Mouse (Mus musculus) MEL (cell line): ENCODE results near the gene Plrg1. TPM values are rescaled to one million over a fixed set of nuclear protein-coding genes. Genes with fewer than 3 reads are reported as not detected.

Experiments used
- DNase-seq: peaks from one replicate; pipeline ENCODE4 v3.0.0; 2011; ENCODE audit warnings: low read depth, low spot score
- H3K27ac ChIP-seq: 2 replicates; pipeline ENCODE4 v1.5.1; 2012; ENCODE audit warnings: low read depth, mild to moderate bottlenecking, control low read depth, low read length, moderate library complexity; ENCODE audit not compliant: control insufficient read depth
- H3K27me3 ChIP-seq, 2 experiments: fragments of 150-350 bp in 1 of 2; sonication (generic) in 1 of 2; 2 replicates each; pipeline ENCODE4 v1.6.1; 2012; ENCODE audit warnings: low read length in 2 of 2, mild to moderate bottlenecking in 2 of 2, improper control_type of control experiment in 1 of 2, moderate library complexity in 1 of 2; ENCODE audit not compliant: insufficient read depth in 2 of 2, control insufficient read depth in 1 of 2
- H3K36me3 ChIP-seq, 2 experiments: 2 replicates each; pipeline ENCODE4 v1.6.1; 2012 to 2014; ENCODE audit warnings: low read length in 2 of 2, improper control_type of control experiment in 1 of 2, inconsistent platforms in 1 of 2, mild to moderate bottlenecking in 1 of 2; ENCODE audit not compliant: insufficient read depth in 2 of 2, control insufficient read depth in 1 of 2
- H3K4me1 ChIP-seq, 2 experiments: fragments of 150-350 bp in 1 of 2; sonication (generic) in 1 of 2; 2 replicates each; pipeline ENCODE4 v1.6.1; 2012; ENCODE audit warnings: low read length in 2 of 2, improper control_type of control experiment in 1 of 2, mild to moderate bottlenecking in 1 of 2; ENCODE audit not compliant: insufficient read depth in 2 of 2, control insufficient read depth in 1 of 2
- H3K4me3 ChIP-seq, 2 experiments: fragments of 150-350 bp in 1 of 2; sonication (generic) in 1 of 2; 2 replicates each; pipeline ENCODE4 v1.5.1; 2012; ENCODE audit warnings: low read depth in 2 of 2, low read length in 2 of 2, mild to moderate bottlenecking in 2 of 2, moderate library complexity in 2 of 2, control low read depth in 1 of 2, improper control_type of control experiment in 1 of 2; ENCODE audit not compliant: control insufficient read depth in 1 of 2, insufficient read depth in 1 of 2
- H3K79me2 ChIP-seq: 2 replicates; pipeline ENCODE4 v1.6.1; 2012; ENCODE audit warnings: mild to moderate bottlenecking, low read length, moderate library complexity; ENCODE audit not compliant: control insufficient read depth, poor library complexity, insufficient read depth
- H3K9ac ChIP-seq: 2 replicates; pipeline ENCODE4 v1.6.1; 2012; ENCODE audit warnings: low read depth, mild to moderate bottlenecking, control low read depth, low read length, moderate library complexity; ENCODE audit not compliant: control insufficient read depth, poor library complexity, severe bottlenecking
- H3K9me3 ChIP-seq: fragments of 150-350 bp; sonication (generic); replicated peaks from 2 replicates; pipeline ENCODE4 v1.6.1; 2012; ENCODE audit warnings: mild to moderate bottlenecking, low read length, improper control_type of control experiment, moderate library complexity; ENCODE audit not compliant: insufficient read depth
- CHD1 ChIP-seq: IDR thresholded peaks from 2 replicates; pipeline ENCODE4 v1.6.1; 2012; ENCODE audit warnings: low read depth, mild to moderate bottlenecking, inconsistent platforms, low read length, improper control_type of control experiment
- E2F4 ChIP-seq: IDR thresholded peaks from 2 replicates; pipeline ENCODE4 v1.6.1; 2011; ENCODE audit warnings: low read depth, low read length, improper control_type of control experiment, borderline replicate concordance
- HCFC1 ChIP-seq: IDR thresholded peaks from 2 replicates; pipeline ENCODE4 v1.6.1; 2012; ENCODE audit warnings: low read depth, mild to moderate bottlenecking, inconsistent platforms, low read length, improper control_type of control experiment, moderate library complexity
- JUND ChIP-seq: IDR thresholded peaks from 2 replicates; pipeline ENCODE4 v1.6.1; 2011; ENCODE audit warnings: low read depth, mild to moderate bottlenecking, improper control_type of control experiment, low read length
- MYC ChIP-seq: IDR thresholded peaks from 2 replicates; pipeline ENCODE4 v1.6.1; 2011; ENCODE audit warnings: low read depth, mild to moderate bottlenecking, low read length, improper control_type of control experiment, moderate library complexity
- NELFE ChIP-seq: IDR thresholded peaks from 2 replicates; pipeline ENCODE4 v1.6.1; 2011; ENCODE audit warnings: low read depth, low read length, improper control_type of control experiment
- UBTF ChIP-seq: IDR thresholded peaks from 2 replicates; pipeline ENCODE4 v1.6.1; 2012; ENCODE audit warnings: low read depth, mild to moderate bottlenecking, inconsistent platforms, low read length, improper control_type of control experiment, moderate library complexity, borderline replicate concordance; ENCODE audit not compliant: insufficient read depth
- USF2 ChIP-seq, 2 experiments: IDR thresholded peaks; 2 replicates each; pipeline ENCODE4 v1.6.1; 2011 to 2012; ENCODE audit warnings: improper control_type of control experiment in 2 of 2, low read length in 2 of 2, borderline replicate concordance in 1 of 2, inconsistent platforms in 1 of 2, low read depth in 1 of 2, mild to moderate bottlenecking in 1 of 2; ENCODE audit not compliant: insufficient read depth in 1 of 2
- ZC3H11A ChIP-seq: IDR thresholded peaks from 2 replicates; pipeline ENCODE4 v1.6.1; 2012; ENCODE audit warnings: low read depth, mild to moderate bottlenecking, inconsistent platforms, low read length, improper control_type of control experiment
- polyA plus RNA-seq, 2 experiments: library from polyadenylated mRNA; stranded (reverse) in 1 of 2; unstranded in 1 of 2; fragments of >175 nt in 1 of 2; fragments of >200 nt in 1 of 2; gene quantifications; 2 replicates each; pipeline versions ENCODE4 v1.2.1 to v1.2.4; 2012; ENCODE audit warnings: low replicate concordance in 2 of 2, low read depth in 1 of 2; ENCODE audit not compliant: insufficient read length in 2 of 2, insufficient read depth in 1 of 2, missing spikeins in 1 of 2
- total RNA-seq: library from RNA; depleted of rRNA; stranded (reverse); fragments of 300-350 nt; gene quantifications from 2 replicates; pipeline ENCODE4 v1.2.3, GENCODE M21; 2012; rRNA removed

Gene Plrg1
- total and polyA plus RNA-seq, 3 experiments: 85.6 to 88.8 TPM; not detected in 1

- Histone ChIP-seq H3K36me3 (no peaks in the 10 kb centered on the region), H3K9me3 (no peaks in the 10 kb centered on the region), H3K27ac (no peak overlapping the region), H3K27me3 (no peaks in the 10 kb centered on the region), H3K4me1 (no peaks in the 10 kb centered on the region), H3K79me2 (no peaks in the 10 kb centered on the region), H3K4me3 (no peak overlapping the region), H3K9ac (no peak overlapping the region)
- TF ChIP-seq NELFE (no peak), JUND (no peak), E2F4 (no peak), HCFC1 (no peak), MYC (no peak), CHD1 (no peak), USF2 (IDR thresholded peaks at IDR 0.05; ENCODE audit: borderline replicate concordance in 1 of 2, insufficient read depth in 1 of 2, low read depth in 1 of 2, low read length in 2 of 2) (no peak), ZC3H11A (no peak), UBTF (no peak)
- DNase-seq: no peak
Observed at GRCm38 (mm10) chr3:83117592-83117991, 62.3 kb downstream of the Plrg1 start.

Other genes with a start within 250 kb of the Plrg1 start
- gene Rbm46, start 179.0 kb upstream of the Plrg1 start, total RNA-seq: not detected in 2 replicates
- gene Rbm46, start 179.0 kb upstream of the Plrg1 start, polyA plus RNA-seq: not detected
- gene Lrat, start 151.5 kb upstream of the Plrg1 start, total RNA-seq: not detected in 2 replicates
- gene Lrat, start 151.5 kb upstream of the Plrg1 start, polyA plus RNA-seq: not detected
- not detected in 2 replicates for gene Fgg, start 47.8 kb upstream of the Plrg1 start, total RNA-seq
- not detected for gene Fgg, start 47.8 kb upstream of the Plrg1 start, polyA plus RNA-seq
- not detected in 2 replicates for gene Fga, start 29.4 kb upstream of the Plrg1 start, total RNA-seq
- gene Fga, start 29.4 kb upstream of the Plrg1 start, polyA plus RNA-seq: not detected
- gene Fgb, start 5.7 kb upstream of the Plrg1 start, total RNA-seq: not detected in 2 replicates
- gene Fgb, start 5.7 kb upstream of the Plrg1 start, polyA plus RNA-seq: not detected
- gene Dchs2, start 72.4 kb downstream of the Plrg1 start, total RNA-seq: not detected in 2 replicates
- not detected for gene Dchs2, start 72.4 kb downstream of the Plrg1 start, polyA plus RNA-seq